Mouse (Mus musculus): ENCODE measurements around the gene Il10rb. TPM values are rescaled to one million over a fixed set of nuclear protein-coding genes. Genes with fewer than 3 reads are reported as not detected.

Il10rb gene
- total RNA-seq, 2 experiments from 2014 or later, result 115 to 133 TPM

Other genes starting within 250 kb of the Il10rb start
- gene Olig2, start 180.7 kb upstream of the Il10rb start, total RNA-seq (2021), result not detected
- gene Olig1, start 136.4 kb upstream of the Il10rb start, total RNA-seq (2021), result under 1 TPM in 1 of 2 experiments, not detected in 1; 0.18 TPM
- gene Ifnar2, start 33.4 kb upstream of the Il10rb start, total RNA-seq (2021), result 10 to 100 TPM; 29.3 to 37.3 TPM
- not detected for gene Gm21970, start 14.4 kb upstream of the Il10rb start, total RNA-seq (2021)
- 10 to 100 TPM; 19.0 to 23.1 TPM for gene Ifnar1, start 79.1 kb downstream of the Il10rb start, total RNA-seq (2021)
- 100 to 1,000 TPM; 121 to 129 TPM for gene Ifngr2, start 140.9 kb downstream of the Il10rb start, total RNA-seq (2021)
- 10 to 100 TPM; 42.4 to 46.6 TPM for gene Tmem50b, start 191.6 kb downstream of the Il10rb start, total RNA-seq (2021)
- 10 to 100 TPM; 35.1 to 40.1 TPM for gene Dnajc28, start 212.9 kb downstream of the Il10rb start, total RNA-seq (2021)
- gene Gart, start 240.8 kb downstream of the Il10rb start, total RNA-seq (2021), result 10 to 100 TPM; 53.7 to 69.4 TPM
- 100 to 1,000 TPM; 120 to 135 TPM for gene Son, start 241.3 kb downstream of the Il10rb start, total RNA-seq (2021)